Mouse (Mus musculus): ENCODE data around the gene Eaf1.

Gene Eaf1

DNA sequence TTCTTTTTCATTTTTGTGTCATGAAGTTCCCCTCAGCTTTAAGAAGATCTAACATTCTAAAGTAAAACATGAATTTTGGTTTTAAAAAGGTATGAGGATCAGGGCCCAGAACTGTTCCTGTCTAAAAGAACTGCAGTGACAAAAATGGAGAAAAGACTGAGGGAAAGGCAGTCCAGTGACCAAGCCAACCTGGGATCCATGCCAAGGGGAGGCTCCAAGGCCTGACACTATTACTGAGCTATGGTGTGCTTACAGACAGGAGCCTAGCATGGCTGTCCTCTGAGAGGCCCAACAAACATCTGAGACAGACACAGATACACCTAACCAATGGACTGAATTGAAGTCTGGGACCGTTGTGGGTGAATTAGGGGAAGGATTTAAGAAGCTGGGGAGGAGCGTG lies 15.7 kb downstream of the Eaf1 start:
- in situ Hi-C loops (cut with MseI, MboI): no loop called here

DNA sequence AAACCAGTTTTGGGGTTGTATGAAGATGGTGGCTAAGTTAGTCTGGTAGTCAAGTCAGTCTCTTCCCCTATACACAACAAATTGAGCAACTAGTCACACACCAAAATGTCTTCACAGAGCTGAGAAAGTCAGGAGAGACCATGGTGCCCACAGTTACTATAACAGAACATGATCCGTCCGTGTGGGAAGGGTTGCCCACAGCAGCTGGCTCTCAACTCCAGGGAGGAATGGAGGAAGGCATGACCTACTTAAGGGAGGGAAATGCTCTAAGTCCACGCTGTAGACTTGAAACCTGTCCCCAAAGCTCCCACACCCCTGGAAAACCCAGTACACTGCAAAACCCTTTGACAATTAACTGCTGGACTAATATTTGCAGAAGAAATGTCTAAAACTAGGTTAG lies 16.1 kb downstream of the Eaf1 start:
- in situ Hi-C loops (cut with MseI, MboI): no loop called here

DNA sequence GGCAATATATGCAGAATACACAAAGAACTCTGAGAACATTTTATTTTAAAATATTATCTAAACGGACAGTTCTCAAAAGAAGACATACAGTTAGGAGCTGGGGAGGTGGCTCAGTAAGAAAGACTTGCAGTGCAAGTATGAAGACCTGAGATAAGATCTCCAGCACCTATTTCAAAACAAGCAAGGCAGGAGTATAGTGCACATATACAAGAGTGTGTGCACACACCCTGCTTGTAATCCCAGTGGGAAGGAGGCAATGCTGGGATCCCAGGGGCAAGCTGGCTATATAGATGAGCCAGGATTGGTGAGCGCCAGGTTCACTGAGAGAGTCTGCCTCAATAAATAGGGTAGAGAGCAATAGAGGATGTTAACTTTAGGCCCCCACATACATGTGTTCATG lies 21.7 kb downstream of the Eaf1 start:
- in situ Hi-C loops (cut with MseI, MboI): no loop called here

DNA sequence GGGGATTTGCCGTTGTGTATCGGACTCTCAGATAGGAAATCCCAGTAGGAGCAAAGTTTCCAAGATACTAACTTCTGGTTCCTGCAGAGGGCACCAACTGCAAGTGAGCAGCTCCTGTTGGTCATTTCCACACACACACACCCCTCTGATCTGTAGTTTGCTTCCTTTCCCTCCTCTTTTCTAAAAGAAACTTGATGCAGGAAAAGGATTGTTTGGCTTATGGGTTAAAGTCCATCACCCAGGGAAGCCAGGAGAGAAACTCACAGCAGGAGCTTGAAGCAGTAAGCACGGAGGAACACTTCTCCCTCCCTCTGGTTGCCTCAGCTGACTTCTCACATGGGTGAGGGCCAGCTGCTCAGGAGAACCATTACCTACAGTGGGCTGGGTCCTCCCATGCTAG lies 25.0 kb downstream of the Eaf1 start:
- in situ Hi-C loops (cut with MseI, MboI): no loop called here

DNA sequence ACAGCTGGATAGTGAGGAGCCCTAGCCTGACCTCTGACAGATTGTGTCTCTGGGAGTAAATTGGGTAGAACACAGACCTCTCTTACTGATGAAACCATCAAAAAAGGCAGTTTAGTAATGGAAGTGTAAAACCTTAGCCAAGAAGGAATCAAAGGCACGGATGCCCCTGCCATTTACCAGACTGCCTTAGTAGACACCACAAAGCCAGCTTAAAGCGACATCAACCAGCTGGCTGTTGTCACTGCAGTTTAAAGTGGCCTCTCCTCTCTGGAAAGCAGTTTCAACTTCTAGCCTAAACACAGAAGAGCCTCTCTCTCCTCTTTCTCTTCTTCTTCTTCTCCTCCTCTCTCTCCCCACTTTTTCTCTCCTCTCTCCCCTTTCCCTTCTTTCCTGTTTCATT lies 27.1 kb downstream of the Eaf1 start:
- in situ Hi-C loops (cut with MseI, MboI): no loop called here

DNA sequence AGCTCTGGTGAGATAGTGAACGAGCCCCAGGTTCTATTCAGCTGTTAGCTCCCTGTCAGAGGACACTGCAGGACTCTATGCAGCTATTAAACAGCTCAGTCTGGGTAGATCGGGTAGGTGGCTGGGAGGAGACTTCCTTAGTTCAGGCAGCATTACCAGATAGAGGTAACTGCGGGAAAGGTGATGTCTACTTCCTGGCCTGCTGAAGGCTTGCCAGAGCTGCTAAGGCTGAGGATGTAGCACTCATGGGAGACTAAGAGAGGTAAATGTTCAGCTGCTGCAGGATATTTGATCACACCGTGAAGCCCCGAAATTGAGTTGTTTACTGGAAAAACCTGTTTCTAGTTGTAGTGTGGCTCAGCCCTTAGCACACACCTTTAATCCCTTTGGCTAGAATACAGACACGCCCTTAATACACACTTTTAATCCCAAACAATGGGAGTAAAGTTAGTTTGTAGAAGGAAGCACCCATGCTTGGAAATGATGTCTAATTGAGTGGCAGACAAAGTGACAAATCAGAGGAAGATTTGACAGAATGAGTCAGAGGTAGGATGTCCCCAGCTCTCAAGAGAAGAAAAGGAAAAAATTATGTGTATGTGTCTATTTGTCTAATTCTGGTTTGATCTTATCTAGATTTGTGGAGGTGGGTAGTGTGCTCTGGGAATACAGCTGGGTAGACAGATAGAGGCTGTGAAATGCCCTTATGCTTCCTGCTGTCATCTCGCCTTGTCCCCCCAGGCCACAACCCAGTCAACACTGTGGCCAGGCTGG lies 31.0 kb downstream of the Eaf1 start:
- in situ Hi-C loops (cut with MseI, MboI): no loop called here

DNA sequence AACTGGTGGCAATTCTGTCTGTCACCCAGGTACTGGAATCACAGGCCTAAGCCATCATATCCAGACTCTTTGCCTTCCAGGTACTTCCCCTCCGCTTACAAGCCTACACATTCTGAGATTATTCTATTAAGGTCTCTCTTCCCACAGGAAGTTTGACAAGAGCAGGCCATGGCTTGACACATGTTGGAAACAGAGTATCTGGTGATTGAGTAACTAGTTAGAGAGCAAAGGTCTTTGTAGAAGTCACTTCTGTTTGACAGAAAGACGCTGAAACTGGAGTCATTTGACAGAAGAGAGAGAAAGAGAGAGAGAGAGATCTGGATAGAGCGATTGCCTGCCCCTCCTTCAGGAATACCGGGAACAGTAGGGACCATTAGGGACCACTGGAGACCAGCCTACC lies 36.6 kb downstream of the Eaf1 start:
- in situ Hi-C loops (cut with MseI, MboI): no loop called here

DNA sequence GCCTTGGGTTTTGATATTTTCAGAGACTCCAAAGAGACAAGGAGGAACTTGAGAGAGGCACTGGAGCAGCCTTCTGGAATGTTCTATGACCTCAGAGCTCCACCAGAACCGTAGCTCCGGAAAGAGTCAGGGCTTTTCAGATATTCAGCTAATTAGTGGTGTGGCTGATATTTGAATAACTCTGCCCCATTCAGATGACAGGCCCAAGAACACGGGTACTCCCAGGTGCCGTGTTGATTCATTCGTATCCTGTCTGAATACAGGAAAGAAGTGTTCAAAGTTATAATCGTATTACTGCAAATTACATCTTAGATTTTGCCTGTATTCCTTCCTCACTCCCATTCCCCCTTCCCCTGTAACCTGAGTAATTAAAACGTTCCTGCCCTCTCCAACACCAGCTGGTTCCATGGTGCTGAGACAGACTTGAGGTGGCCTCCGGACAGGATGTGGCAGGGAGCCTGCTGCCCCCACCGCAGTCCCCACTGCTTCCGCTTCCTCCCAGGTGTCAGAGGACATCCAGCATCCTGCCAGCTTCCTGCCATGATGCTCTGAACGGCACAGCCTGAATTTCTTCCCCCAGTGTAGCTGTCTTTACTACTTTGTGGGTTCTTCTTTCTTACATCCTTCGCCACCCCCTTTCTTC lies 37.4 kb downstream of the Eaf1 start:
- in situ Hi-C loops (cut with MseI, MboI): no loop called here

DNA sequence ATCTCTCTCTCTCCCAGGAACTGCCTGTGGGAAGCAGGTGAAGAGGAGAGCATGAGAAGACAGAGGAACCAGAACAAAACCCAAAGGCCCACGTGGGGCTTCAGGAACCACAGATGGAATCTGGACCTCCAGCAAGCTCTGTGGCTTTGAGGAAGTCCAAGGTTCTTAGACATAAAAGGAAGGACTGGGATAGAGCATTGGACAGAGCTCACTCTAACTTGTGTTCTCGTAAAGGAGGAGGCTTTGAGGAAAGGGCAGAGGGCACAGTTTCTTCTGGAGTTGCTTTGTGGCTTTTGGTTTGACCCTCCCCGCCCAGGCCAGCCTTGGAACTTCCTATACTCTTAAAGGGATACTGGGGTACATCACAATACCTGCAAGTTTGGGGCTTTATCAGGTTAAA lies 38.5 kb downstream of the Eaf1 start:
- in situ Hi-C loops (cut with MseI, MboI): no loop called here

DNA sequence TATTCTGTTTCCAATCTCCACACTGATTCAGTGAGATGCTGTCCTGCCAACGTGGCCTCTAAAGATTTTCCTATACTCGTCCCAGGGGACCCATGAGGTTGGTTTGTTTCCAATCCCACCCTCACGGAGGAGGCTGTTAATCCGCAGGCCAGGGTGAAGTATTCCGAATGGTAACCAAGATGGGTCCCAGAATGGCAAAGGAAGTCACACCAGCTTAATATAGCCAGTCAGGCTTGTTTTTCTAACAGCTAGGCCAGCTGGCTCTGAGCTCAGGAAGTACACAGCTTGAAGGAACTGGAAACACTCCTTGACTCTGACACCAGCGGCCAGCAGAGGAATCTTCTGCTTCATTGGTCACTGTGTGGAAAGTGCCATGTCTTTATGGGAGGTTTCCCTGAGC lies 43.1 kb downstream of the Eaf1 start:
- in situ Hi-C loops (cut with MseI, MboI): no loop called here

DNA sequence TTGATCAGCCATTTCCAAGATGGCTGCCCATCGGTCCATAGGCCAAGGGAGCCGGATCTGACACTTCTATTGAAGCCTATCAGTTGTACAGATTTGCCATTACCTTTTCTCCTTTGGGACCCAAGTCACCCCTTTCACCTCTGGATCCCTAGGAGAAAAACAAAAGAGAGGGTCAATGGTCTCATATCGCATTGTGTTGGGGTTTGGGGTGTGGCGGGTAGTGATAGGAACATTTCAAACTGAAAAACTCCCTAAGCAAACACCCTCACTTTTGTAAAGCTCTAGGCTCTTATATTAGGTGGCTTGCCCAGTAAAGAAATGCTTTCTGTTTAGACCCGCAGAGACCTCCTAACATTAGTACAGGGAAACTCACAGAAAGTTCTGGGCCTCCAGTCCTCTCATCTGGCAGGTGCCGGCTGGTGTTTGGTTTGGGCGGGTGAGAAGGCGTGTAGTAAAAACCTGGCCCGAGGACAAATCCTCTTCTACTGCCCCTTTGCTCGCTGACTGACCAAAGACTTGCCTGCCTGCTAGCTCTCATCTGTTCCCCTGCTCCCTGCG lies 49.8 kb downstream of the Eaf1 start:
- in situ Hi-C loops (cut with MseI, MboI): no loop called here

DNA sequence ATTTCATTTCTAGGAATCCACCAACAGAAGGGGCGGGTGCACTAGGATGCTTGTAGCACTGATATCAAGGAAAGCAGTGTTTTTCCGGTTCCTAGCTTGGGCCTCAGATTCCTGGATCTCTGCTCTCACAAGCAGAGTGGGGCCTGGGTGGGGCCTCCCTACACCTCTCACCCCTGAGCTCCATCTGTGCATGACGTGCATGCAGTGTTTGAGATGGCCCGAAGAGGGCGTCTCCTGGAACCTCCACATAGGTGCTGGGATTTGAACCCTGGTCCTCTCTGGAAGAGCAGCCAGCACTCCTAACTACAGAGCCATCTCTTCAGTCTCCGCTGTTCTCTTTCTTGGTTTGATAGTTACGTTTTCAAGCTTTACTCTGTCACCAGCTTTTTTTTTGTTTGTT lies 60.8 kb downstream of the Eaf1 start:
- in situ Hi-C loops (cut with MseI, MboI): no loop called here

DNA sequence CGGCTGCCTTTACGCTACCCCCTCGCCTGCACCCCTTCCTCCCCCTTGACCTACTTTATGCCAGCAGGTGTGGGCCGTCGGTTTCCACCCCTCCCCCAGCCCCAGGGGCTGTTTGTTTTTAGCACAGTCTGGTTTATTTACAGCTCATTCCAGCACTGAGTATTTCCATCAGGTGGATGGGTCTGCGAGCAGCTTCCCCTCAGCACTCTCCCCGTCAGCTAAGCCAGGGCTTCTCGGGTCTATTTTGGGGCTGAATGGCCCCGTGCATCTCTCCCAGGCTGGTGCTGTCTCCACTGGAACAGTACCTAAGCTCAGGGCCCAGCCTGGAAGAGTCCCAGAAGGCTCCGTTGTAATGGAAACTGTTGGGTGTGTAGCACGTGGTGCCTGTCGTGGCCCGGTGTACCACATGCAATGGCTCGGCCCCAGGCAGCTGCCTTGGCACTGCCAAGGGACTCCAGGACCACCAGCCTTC lies 61.8 kb downstream of the Eaf1 start:
- in situ Hi-C loops (cut with MseI, MboI): no loop called here

DNA sequence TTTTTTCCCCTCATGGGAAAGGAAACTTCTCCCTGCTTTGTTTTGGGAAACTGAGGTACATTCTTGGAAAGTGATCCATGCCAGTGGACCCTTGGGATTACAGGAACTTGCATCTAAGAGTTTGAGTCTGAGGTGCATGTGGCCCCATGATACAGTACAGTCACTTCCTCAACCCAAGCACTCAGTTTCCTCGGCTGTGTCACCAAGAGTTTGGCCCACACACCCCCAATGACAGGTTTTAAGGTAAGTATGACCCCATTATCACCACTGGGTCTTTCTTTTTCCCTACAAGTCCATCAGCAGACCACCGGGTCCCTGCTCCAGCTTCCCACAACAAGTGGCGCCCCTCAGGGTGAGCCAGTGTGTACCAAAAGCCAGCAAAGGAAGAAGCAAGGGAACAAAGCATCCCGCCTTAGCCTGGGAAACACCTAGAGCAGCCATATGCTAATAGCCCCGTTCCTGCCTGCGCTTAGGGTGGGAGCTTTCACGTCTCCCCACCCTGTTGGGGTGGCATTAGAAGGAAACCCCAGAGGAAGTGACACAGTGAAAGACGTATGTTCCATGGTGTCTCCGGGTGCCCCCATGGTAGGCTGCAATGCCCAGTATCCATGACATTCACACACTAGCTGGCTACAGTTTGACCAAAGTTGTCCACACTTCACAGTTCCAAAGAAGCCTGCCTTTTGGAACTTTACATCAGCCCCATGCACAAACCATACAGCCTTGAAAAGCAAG lies 62.5 kb downstream of the Eaf1 start:
- in situ Hi-C loops (cut with MseI, MboI): no loop called here

DNA sequence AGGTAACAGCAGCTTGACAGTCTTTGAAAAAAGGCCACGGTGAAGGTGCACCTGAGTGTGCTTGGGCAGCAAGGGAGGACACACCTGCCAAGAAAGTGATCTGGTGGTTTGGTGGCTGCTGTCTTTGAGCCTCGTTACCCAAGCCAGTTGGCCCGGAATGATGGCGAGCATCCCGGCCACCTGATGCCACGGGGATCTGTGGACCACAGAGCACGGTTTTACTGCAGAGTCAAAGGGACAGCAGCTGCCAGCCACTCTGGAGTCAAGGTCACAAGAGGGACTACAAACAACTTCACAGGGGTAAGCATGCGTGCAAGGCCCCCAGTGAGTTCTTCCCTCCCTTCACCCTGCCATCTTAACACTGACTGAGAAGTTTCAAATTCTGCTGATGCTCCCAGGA lies 63.1 kb downstream of the Eaf1 start:
- in situ Hi-C loops (cut with MseI, MboI): no loop called here

DNA sequence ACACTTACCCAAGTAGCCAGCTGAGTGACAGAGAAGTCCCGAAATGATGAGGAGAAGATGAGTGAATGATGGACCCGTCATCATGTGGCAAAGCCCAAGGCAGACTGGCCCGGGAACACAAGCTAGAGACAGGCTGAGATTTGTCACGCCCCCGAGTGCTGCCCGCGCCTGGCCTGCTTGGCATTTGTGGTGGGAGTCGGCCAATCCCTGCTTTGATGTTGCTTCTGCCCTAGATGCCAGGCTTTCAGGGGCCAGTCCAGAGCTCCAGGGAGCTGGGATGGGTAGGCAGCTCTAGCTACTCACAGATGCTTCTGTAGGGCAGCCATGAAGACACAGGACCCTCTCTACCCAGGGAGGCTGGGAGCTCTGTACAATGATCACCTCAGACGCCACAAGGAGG lies 63.6 kb downstream of the Eaf1 start:
- in situ Hi-C loops (cut with MseI, MboI): no loop called here

DNA sequence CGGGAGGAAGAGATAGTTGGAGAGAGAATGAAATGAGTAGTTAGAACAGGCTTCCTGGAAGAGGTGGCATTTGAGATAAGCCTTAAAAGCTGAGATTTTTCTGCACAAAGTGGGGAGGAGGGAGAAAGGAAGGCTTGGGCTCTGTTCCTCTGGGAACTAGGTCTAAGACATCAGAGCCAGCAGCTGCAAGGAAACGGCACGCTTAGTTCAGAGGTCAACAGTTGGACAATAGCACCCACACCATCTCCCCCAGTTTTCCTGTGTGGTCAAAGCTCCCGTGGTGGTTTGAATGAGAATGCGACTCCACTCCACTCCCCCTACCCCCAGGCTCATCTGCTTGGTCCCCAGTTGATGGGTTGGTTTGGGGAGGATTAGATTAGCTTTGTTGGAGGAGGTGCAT lies 65.0 kb downstream of the Eaf1 start:
- in situ Hi-C loops (cut with MseI, MboI): no loop called here
